Mouse (Mus musculus) T-cell, adult 66 days (primary cell): Measurements from ENCODE around the gene Lgi1. TPM values are rescaled to one million over a fixed set of nuclear protein-coding genes. Genes with fewer than 3 reads are reported as not detected.

Experiments used
- total RNA-seq, 2 experiments: library from RNA; stranded (reverse); gene quantifications; 3 replicates in 1 of 2; 4 replicates in 1 of 2; pipeline ENCODE4 v1.2.4; 2023

Gene Lgi1
- total RNA-seq, result not detected

GRCm38 (mm10) chr19:38264505-38265500 lies at the start of gene Lgi1:
Lgi1 (plus strand) TSS chr19:38264536.

DNA sequence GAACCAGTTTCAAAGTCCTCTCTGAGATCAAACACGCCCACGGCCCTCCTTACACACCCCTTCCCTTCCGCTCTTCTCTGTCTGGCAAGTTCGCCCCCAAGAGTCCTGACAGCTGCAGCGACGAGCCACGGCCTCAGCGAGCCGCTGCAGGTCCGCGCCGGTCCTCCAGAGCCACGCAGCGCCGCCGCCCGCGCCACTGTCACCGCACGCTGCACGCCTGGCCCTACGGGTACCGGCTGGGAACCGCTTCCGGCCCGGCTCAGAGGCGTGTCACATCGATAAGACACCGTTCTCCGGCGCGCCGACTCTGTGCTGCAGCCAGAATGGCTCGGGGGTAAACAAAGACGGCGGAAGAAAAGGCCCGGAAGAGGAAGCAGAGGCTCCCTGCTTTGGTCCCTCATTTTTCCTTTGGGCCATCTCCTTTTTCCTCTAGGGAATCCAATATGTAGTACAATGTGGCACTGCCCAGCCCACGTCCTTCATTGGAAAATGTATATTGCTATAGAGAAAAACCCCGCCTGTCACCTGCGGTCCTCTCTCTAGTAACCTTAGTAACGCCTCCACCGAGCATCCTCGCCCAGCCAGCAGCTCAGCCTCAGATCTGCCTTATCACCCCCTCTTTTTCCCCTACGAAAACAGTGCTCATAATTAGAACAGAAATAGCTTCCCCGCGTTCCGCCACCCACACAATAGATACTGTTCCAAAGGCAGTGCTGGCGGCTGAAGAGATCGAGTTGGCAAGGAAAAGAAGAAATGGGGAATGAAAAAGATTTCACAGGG lies 40.2 kb upstream of the Lgi1 start, which contains the start of gene Fra10ac1:
TSS of gene Fra10ac1 (minus strand) at position 252 of the 780 bp plus-strand sequence.

Other genes with a start within 250 kb of the Lgi1 start
- 1 to 10 TPM in 1 of 2 experiments, under 1 TPM in 1; 0.44 to 1.3 TPM for gene Myof, start 221.0 kb upstream of the Lgi1 start, total RNA-seq
- 1 to 10 TPM; 1.3 to 3.4 TPM for gene Cep55, start 209.5 kb upstream of the Lgi1 start, total RNA-seq
- not detected for gene Ffar4, start 167.5 kb upstream of the Lgi1 start, total RNA-seq
- not detected for gene Rbp4, start 139.3 kb upstream of the Lgi1 start, total RNA-seq
- gene Pde6c, start 131.8 kb upstream of the Lgi1 start, total RNA-seq, result not detected
- gene Fra10ac1, start 40.4 kb upstream of the Lgi1 start, total RNA-seq, result 10 to 100 TPM; 18.6 to 23.1 TPM
- gene Slc35g1, start 131.4 kb downstream of the Lgi1 start, total RNA-seq, result 10 to 100 TPM; 24.0 to 25.2 TPM
- gene Plce1, start 216.6 kb downstream of the Lgi1 start, total RNA-seq, result under 1 TPM; 0.58 to 0.68 TPM